Mouse (Mus musculus): ENCODE results near the gene Lmcd1. TPM values are rescaled to one million over a fixed set of nuclear protein-coding genes. Genes with fewer than 3 reads are reported as not detected.
"Not testable (repeated sequence)": the region's sequence is repeated elsewhere in the genome, so short reads cannot be mapped to it uniquely, and the experiment has no call there.

The Lmcd1 gene
- 0.02 TPM in 1 of 2 replicates, not detected in the other for polyA plus RNA-seq (2012)

DNA sequence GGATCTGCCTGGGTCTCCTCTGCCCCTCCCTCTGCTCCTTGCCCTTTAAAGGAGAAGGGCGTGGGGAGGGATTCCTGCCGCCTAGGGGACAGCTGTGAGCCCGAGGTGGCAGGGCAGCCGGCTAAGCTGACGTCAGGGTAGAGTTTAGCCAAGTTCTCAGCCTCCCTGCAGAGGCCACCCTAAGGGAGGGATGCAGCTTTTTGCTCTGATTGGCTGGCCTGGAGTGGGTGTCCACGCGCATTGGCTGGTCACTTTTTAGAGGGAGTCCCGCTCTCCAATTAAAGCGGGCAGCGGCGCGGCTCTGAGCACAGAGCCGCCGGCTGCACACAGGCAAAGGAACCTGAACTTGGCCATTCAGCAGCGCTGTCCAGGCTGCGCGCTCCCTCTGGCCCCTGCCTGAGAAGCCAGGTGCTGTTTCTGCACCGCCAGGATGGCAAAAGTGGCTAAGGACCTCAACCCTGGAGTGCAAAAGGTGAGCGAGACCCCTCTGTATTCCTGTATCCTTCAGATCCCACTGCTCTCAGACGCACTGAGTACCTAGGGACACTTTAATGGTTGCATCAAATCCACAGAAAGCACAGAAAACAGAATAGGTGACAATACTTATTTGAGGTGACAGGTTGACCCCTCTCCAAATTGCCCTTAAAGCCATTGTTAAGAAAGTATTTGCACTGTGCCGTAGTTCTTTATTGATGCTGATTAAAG is at the start of gene Lmcd1:
TSS of gene Lmcd1 (plus strand) at position 258 of the 705 bp plus-strand sequence.
- Histone ChIP-seq H3K36me3 (ENCODE audit: control insufficient read depth) (no peaks in the 10 kb centered on the region), H3K4me1 (ENCODE audit: control insufficient read depth) (no peaks in the 10 kb centered on the region), H3K27me3 (ENCODE audit: control insufficient read depth) (peaks cover 10% of the 10 kb centered on the region), H3K9me3 (ENCODE audit: control insufficient read depth, low read length) (no peaks in the 10 kb centered on the region), H3K4me3 (replicated peaks) (no peak within 1 kb of the TSS)
- TF ChIP-seq TAL1 (IDR thresholded peaks at IDR 0.05; ENCODE audit: low read length), result no peak
- TF ChIP-seq GATA1 (IDR thresholded peaks at IDR 0.05; ENCODE audit: low read length), result no peak

DNA sequence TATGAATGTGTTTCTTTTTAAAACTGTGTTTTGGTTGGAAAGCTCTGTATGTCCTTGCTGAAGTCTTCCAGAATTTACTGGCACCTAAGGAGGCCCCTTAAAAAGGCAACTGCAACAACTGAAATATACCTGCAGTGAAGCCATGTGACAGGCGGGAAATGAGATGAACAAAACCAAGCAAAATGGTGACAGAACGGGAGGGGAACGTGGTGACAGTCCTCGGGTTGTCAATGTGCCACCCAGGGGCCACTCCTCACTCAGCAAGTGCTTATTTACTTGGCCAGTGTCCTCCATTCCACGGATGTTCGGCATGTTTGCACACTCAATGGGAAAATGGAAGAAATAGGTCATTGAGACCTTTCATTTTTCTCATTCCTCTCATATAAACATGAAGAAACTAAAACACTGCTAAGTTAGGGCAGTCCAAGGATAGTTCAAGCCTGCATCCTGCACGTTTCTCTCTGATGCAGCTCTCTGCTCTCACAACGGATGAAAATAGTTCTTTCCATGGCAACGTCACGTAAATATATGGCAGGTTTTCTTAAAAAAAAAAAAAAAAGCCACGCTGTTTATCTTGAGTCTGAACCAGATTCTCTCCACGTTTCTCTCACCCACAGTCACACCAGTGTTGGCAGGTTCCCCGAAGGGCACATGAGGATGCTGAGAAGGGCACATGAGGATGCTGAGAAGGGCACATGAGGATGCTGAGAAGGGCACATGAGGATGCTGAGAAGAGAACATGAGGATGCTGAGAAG is 49.5 kb upstream of the Lmcd1 start:
- Histone ChIP-seq H3K4me1 (ENCODE audit: control insufficient read depth) (no peaks in the 10 kb centered on the region), H3K9me3 (ENCODE audit: control insufficient read depth, low read length) (no peaks in the 10 kb centered on the region), H3K27me3 (ENCODE audit: control insufficient read depth) (no peaks in the 10 kb centered on the region), H3K36me3 (ENCODE audit: control insufficient read depth) (no peaks in the 10 kb centered on the region), H3K4me3 (replicated peaks) (no peak overlapping the region)
- TF ChIP-seq TAL1 (IDR thresholded peaks at IDR 0.05; ENCODE audit: low read length) (no peak), GATA1 (IDR thresholded peaks at IDR 0.05; ENCODE audit: low read length) (no peak)

DNA sequence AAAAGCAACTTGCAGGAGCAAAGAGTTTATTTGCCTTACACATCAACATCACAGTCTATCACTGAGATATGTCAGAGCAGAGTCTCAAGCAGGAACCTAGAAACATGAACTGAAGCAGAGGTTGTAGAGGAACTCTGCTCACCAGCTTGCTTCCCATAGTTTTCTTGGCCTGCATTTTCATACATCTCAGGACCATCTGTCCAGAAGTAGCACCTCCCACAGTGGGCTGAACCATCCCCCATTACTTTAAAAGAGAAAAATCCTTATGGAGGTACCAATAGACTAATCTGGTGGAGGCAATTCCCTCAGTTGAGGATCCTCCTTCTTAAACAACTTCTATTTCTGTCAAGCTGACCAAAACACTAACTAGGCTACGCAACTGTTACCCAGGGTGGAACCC is 36.8 kb upstream of the Lmcd1 start:
- TF ChIP-seq GATA1 (IDR thresholded peaks at IDR 0.05; ENCODE audit: low read length) (no peak), TAL1 (IDR thresholded peaks at IDR 0.05; ENCODE audit: low read length) (no peak)

DNA sequence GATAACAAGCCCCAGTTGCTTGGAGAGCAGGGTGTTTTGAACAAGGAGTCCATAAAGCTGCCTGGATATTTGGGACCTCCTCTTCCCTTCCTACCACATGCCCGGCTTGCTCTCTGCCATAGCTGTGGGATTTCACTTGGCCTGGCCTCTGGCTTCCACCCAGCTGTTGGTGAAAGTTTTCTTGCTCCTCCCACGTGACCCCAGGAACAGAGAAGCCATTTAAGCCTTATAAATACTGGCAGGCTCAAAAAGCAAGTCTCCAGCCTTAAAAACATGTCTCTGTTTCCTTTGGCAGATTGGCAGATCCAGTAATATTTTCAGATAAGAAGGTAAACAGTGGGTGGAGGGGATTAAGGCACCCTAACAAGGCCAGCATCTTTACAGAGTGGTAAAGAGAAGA is 31.3 kb upstream of the Lmcd1 start:
- Histone ChIP-seq H3K4me3 (replicated peaks) (no peak overlapping the region), H3K27me3 (ENCODE audit: control insufficient read depth) (no peaks in the 10 kb centered on the region), H3K9me3 (ENCODE audit: control insufficient read depth, low read length) (peaks cover 6% of the 10 kb centered on the region), H3K4me1 (ENCODE audit: control insufficient read depth) (no peaks in the 10 kb centered on the region), H3K36me3 (ENCODE audit: control insufficient read depth) (no peaks in the 10 kb centered on the region)
- TF ChIP-seq TAL1 (IDR thresholded peaks at IDR 0.05; ENCODE audit: low read length) (no peak), GATA1 (IDR thresholded peaks at IDR 0.05; ENCODE audit: low read length) (no peak)

More for the DNA sequence above, 36.8 kb upstream of the Lmcd1 start:
- no peaks in the 10 kb centered on the region for H3K4me1 ChIP-seq (ENCODE audit: control insufficient read depth)
- no peaks in the 10 kb centered on the region for H3K36me3 ChIP-seq (ENCODE audit: control insufficient read depth)
- H3K27me3 ChIP-seq (ENCODE audit: control insufficient read depth), result no peaks in the 10 kb centered on the region
- H3K9me3 ChIP-seq (ENCODE audit: control insufficient read depth, low read length), result no peaks in the 10 kb centered on the region
- H3K4me3 ChIP-seq (replicated peaks), result no peak overlapping the region

DNA sequence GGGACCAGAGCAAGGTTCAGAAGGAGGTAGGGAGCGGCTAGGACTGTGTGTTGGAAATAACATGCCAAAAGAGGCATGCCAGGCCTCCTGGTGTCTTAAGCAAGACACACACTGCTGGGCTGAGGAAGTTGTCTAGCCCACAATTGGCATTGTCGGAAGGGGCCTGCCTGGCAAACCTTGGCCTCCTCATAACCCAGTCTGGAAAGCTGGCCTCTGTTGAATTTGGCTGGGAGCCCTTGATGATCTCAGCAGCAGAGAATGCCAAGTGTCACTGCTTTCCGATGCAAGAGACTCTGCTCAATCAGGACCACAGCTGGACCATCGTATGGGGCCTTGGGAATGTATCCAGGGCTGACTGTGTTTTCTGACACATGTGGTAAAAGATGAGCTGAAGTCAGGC is 27.9 kb upstream of the Lmcd1 start:
- peaks cover 6% of the 10 kb centered on the region for H3K9me3 ChIP-seq (ENCODE audit: control insufficient read depth, low read length)
- H3K4me3 ChIP-seq (replicated peaks), result no peak overlapping the region
- TF ChIP-seq GATA1 (IDR thresholded peaks at IDR 0.05; ENCODE audit: low read length) (no peak), TAL1 (IDR thresholded peaks at IDR 0.05; ENCODE audit: low read length) (no peak)
- no peaks in the 10 kb centered on the region for H3K4me1 ChIP-seq (ENCODE audit: control insufficient read depth)
- no peaks in the 10 kb centered on the region for H3K36me3 ChIP-seq (ENCODE audit: control insufficient read depth)
- no peaks in the 10 kb centered on the region for H3K27me3 ChIP-seq (ENCODE audit: control insufficient read depth)

DNA sequence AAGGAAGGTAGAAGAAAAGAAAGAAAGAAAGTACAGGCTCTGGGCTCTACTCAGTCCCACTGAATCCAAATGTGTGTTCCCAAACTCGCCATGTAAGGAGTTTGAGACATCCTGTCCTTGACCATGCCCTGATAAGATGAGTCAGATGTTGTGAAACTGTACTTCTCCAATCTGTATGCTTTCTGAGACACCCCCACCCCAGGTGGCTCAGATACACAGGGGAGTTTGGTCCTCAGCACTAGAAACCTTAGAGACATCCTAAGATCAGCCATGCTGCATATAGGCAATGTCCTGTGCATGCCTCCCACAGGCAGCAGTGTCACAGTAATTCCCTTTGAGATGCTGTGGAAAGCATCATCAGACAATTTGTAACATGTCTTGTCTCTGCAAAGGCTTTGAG is 26.9 kb upstream of the Lmcd1 start:
- TF ChIP-seq GATA1 (IDR thresholded peaks at IDR 0.05; ENCODE audit: low read length) (no peak), TAL1 (IDR thresholded peaks at IDR 0.05; ENCODE audit: low read length) (no peak)
- Histone ChIP-seq H3K9me3 (ENCODE audit: control insufficient read depth, low read length) (peaks cover 6% of the 10 kb centered on the region), H3K27me3 (ENCODE audit: control insufficient read depth) (no peaks in the 10 kb centered on the region), H3K4me3 (replicated peaks) (no peak overlapping the region), H3K36me3 (ENCODE audit: control insufficient read depth) (no peaks in the 10 kb centered on the region), H3K4me1 (ENCODE audit: control insufficient read depth) (no peaks in the 10 kb centered on the region)

DNA sequence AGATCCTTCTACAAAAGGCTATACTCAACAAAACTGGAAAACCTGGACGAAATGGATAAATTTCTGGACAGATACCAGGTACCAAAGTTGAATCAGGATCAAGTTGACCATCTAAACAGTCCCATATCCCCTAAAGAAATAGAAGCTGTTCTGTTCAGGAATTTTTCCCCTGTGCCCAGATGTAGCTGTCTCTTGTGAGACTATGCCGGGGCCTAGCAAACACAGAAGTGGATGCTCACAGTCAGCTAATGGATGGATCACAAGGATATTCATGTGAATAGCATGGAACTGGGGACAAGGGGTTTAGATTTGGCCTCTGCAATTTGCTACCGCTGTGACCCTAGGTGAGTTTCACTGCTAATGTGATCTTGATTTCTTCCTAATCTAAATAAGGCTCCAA is 19.6 kb upstream of the Lmcd1 start:
- H3K4me3 ChIP-seq (replicated peaks), result not testable (repeated sequence)

DNA sequence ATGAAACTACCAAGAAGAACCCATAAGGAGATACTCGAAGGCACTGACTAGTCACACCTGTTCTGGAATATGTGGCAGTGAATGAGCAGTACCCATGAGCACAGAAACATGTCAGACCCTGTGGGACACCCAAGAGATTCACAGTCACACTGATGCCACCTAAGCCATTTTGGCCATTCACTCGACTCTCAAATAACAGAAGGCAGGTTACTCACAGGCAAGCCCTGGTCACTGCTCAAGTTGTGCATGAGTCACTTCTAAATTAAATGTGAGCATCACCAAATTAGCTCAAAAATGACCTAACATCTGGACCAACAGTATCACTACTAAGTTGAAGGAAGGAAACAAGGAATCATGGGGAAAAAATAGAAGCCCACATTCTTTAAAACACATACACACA is 18.6 kb upstream of the Lmcd1 start:
- Histone ChIP-seq H3K9me3 (ENCODE audit: control insufficient read depth, low read length) (no peaks in the 10 kb centered on the region), H3K4me3 (replicated peaks) (no peak overlapping the region), H3K4me1 (ENCODE audit: control insufficient read depth) (no peaks in the 10 kb centered on the region), H3K27me3 (ENCODE audit: control insufficient read depth) (no peaks in the 10 kb centered on the region), H3K36me3 (ENCODE audit: control insufficient read depth) (no peaks in the 10 kb centered on the region)
- TF ChIP-seq GATA1 (IDR thresholded peaks at IDR 0.05; ENCODE audit: low read length) (no peak), TAL1 (IDR thresholded peaks at IDR 0.05; ENCODE audit: low read length) (no peak)

More for the DNA sequence above, 19.6 kb upstream of the Lmcd1 start:
- H3K27me3 ChIP-seq (ENCODE audit: control insufficient read depth); H3K9me3 ChIP-seq (ENCODE audit: control insufficient read depth, low read length); H3K4me1 ChIP-seq (ENCODE audit: control insufficient read depth); H3K36me3 ChIP-seq (ENCODE audit: control insufficient read depth): not testable (repeated sequence)

DNA sequence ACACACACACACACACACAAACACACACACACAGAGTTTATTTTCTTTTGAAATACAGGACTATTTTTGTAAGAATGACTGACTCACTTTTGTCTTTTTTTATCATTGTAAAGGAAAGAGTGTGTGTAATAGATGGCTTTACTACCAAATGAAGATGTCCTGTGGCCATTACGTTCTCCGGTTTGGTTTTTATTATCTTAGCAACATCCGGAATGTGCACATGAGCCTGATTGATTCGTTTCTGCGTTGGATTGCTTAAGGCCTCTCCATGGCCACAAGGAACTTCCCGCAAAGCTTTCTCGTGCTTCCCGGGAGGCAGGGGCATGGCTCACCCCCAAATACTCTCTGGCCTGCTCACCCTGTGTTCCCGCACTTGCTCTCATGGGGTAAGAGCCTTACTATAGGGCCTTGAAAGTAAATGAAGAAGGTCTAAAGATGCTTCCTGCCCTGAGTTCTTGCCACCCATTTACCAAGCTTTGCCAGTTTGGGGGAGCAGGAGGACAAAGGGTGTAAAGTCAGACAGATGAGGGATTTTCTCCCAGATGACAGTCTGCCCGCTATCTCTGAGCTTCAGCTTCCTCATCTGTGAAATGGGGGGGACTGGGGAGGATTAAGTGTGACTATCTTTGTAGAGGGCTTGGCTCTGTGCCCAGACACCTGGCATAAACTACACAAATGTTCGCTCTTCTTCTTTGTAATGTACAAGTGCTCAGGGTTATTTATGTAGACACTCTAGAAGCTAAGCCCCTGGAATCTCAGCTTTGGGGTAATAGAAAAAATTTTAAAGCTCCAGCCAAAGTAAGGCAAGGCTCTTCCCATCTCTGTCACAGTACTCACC is 18.0 kb upstream of the Lmcd1 start:
- Histone ChIP-seq H3K4me1 (ENCODE audit: control insufficient read depth) (no peaks in the 10 kb centered on the region), H3K4me3 (replicated peaks) (no peak overlapping the region), H3K36me3 (ENCODE audit: control insufficient read depth) (no peaks in the 10 kb centered on the region), H3K9me3 (ENCODE audit: control insufficient read depth, low read length) (no peaks in the 10 kb centered on the region), H3K27me3 (ENCODE audit: control insufficient read depth) (no peaks in the 10 kb centered on the region)
- no peak for TF ChIP-seq TAL1 (IDR thresholded peaks at IDR 0.05; ENCODE audit: low read length)
- no peak for TF ChIP-seq GATA1 (IDR thresholded peaks at IDR 0.05; ENCODE audit: low read length)

Data from erythroblast, embryonic 14.5 days (primary cell).